Mouse (Mus musculus) testis, adult 2 months (tissue): ENCODE results near the gene Homer1.

Experiments used
- CTCF ChIP-seq: fragments of 200-500 bp; IDR thresholded peaks from 2 replicates; pipeline ENCODE4 v1.5.1; 2012; ENCODE audit warnings: low read depth, mild to moderate bottlenecking, inconsistent platforms, low read length, moderate library complexity; ENCODE audit not compliant: control insufficient read depth, insufficient read depth, insufficient replicate concordance
- POLR2A ChIP-seq: fragments of 200-500 bp; IDR thresholded peaks from 2 replicates; pipeline ENCODE4 v1.6.1; 2012; ENCODE audit warnings: low read depth, mild to moderate bottlenecking, inconsistent platforms, low read length, moderate library complexity; ENCODE audit not compliant: control insufficient read depth

DNA sequence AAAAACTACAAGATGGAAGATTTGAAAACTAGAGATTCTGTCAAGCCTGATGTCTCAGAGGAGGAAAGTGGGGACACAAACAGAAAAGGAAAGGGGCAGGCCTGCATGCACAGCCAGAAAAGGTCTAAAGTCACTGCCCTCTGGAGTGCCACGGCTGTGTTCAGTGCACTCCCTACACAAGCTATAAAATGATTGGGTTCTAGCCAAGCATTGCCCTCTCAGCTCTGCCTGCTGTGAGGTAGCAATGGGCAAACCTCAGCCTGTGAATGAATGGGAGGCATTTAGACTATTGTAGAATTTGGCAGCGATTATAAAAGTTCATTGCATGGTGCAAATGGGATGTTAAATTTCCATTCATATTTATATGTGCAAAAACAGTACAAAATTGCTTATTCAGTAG, 120.3 kb downstream of the Homer1 start:
- TF ChIP-seq CTCF = no peak
- no peak for TF ChIP-seq POLR2A
